Mouse (Mus musculus): ENCODE results near the gene Gm20489.

The Gm20489 gene

GRCm38 (mm10) chrX:101268755-101269124 lies at the start of gene Gm20489:
Gene Gm20489 (minus strand): TSS chrX:101269023.
- no peak for DNase-seq (ENCODE audit: inconsistent age in 2 of 2, low spot score in 1 of 2)

- DNase-seq (ENCODE audit: inconsistent age in 2 of 2, low spot score in 1 of 2), result no peak
Observed at GRCm38 (mm10) chrX:101313625-101314359, 45.0 kb upstream of the Gm20489 start.

GRCm38 (mm10) chrX:101309299-101309698 lies 40.5 kb upstream of the Gm20489 start:
- no peak for DNase-seq (ENCODE audit: inconsistent age in 2 of 2, low spot score in 1 of 2)

GRCm38 (mm10) chrX:101304646-101305045 lies 35.8 kb upstream of the Gm20489 start:
- no peak for DNase-seq (ENCODE audit: inconsistent age in 2 of 2, low spot score in 1 of 2)

- no peak for DNase-seq (ENCODE audit: inconsistent age in 2 of 2, low spot score in 1 of 2)
Observed at GRCm38 (mm10) chrX:101301654-101302053, 32.8 kb upstream of the Gm20489 start.

GRCm38 (mm10) chrX:101300427-101301030 lies 31.7 kb upstream of the Gm20489 start:
- DNase-seq (ENCODE audit: inconsistent age in 2 of 2, low spot score in 1 of 2), result peak; percentile 20 to 55

- peak in 1 of 2 experiments; percentile 44 for DNase-seq (ENCODE audit: inconsistent age in 2 of 2, low spot score in 1 of 2)
Observed at GRCm38 (mm10) chrX:101299473-101300426, 30.9 kb upstream of the Gm20489 start.

- peak; percentile 24 to 54 for DNase-seq (ENCODE audit: inconsistent age in 2 of 2, low spot score in 1 of 2)
Observed at GRCm38 (mm10) chrX:101299055-101299454, 30.2 kb upstream of the Gm20489 start, which contains the start of gene Nlgn3. Gene Nlgn3 (plus strand): TSS chrX:101299168.

- DNase-seq (ENCODE audit: inconsistent age in 2 of 2, low spot score in 1 of 2), result no peak
Observed at GRCm38 (mm10) chrX:101290111-101290510, 21.3 kb upstream of the Gm20489 start.

- DNase-seq (ENCODE audit: inconsistent age in 2 of 2, low spot score in 1 of 2), result no peak
Observed at GRCm38 (mm10) chrX:101289037-101289436, 20.2 kb upstream of the Gm20489 start.

GRCm38 (mm10) chrX:101288432-101288831 lies 19.6 kb upstream of the Gm20489 start:
- no peak for DNase-seq (ENCODE audit: inconsistent age in 2 of 2, low spot score in 1 of 2)

GRCm38 (mm10) chrX:101287543-101287942 lies 18.7 kb upstream of the Gm20489 start:
- no peak for DNase-seq (ENCODE audit: inconsistent age in 2 of 2, low spot score in 1 of 2)

- no peak for DNase-seq (ENCODE audit: inconsistent age in 2 of 2, low spot score in 1 of 2)
Observed at GRCm38 (mm10) chrX:101285953-101286670, 17.3 kb upstream of the Gm20489 start.

- peak; percentile 46 to 78 for DNase-seq (ENCODE audit: inconsistent age in 2 of 2, low spot score in 1 of 2)
Observed at GRCm38 (mm10) chrX:101285534-101285933, 16.7 kb upstream of the Gm20489 start.

GRCm38 (mm10) chrX:101282813-101283212 lies 14.0 kb upstream of the Gm20489 start:
- no peak for DNase-seq (ENCODE audit: inconsistent age in 2 of 2, low spot score in 1 of 2)

GRCm38 (mm10) chrX:101273875-101274738 lies 5.3 kb upstream of the Gm20489 start, which contains the start of gene Med12:
Gene Med12 (plus strand): TSS chrX:101274030.
- DNase-seq (ENCODE audit: inconsistent age in 2 of 2, low spot score in 1 of 2), result peak; percentile 94 to 96

- no peak for DNase-seq (ENCODE audit: inconsistent age in 2 of 2, low spot score in 1 of 2)
Observed at GRCm38 (mm10) chrX:101273410-101273809, 4.6 kb upstream of the Gm20489 start.

GRCm38 (mm10) chrX:101268025-101268754 lies 633 bp downstream of the Gm20489 start, which contains the start of gene Il2rg:
Gene Il2rg (minus strand): TSS chrX:101268255.
- DNase-seq (ENCODE audit: inconsistent age in 2 of 2, low spot score in 1 of 2), result no peak

- no peak for DNase-seq (ENCODE audit: inconsistent age in 2 of 2, low spot score in 1 of 2)
Observed at GRCm38 (mm10) chrX:101266631-101267030, 2.2 kb downstream of the Gm20489 start.
